Mouse (Mus musculus) liver, embryonic 14.5 days (tissue): ENCODE measurements around the gene Rbfox1. TPM values are rescaled to one million over a fixed set of nuclear protein-coding genes. Genes with fewer than 3 reads are reported as not detected.

ENCODE experiments used
- ATAC-seq: fragments of 200-750 bp; cut with Nextera tagmentation; 2 replicates; pipeline ENCODE4 v1.8.0; 2017; ENCODE audit warnings: moderate number of reproducible peaks, mild to moderate bottlenecking, moderate library complexity; ENCODE audit not compliant: insufficient read depth
- DNase-seq, 3 experiments: peaks; one replicate each; pipeline ENCODE4 v3.0.0-alpha.2; 2012 to 2013; ENCODE audit warnings: low read depth in 3 of 3, low spot score in 3 of 3
- H3K27ac ChIP-seq: fragments of 300-500 bp; sonication (generic); 2 replicates; pipeline ENCODE4 v1.5.1; 2014; ENCODE audit warnings: moderate library complexity, mild to moderate bottlenecking, control low read depth, inconsistent platforms
- H3K27me3 ChIP-seq: fragments of 300-500 bp; sonication (generic); 2 replicates; pipeline ENCODE4 v1.6.1; 2014; ENCODE audit warnings: mild to moderate bottlenecking, low read length, moderate library complexity; ENCODE audit not compliant: control insufficient read depth, insufficient read depth
- H3K36me3 ChIP-seq: fragments of 300-500 bp; sonication (generic); replicated peaks from 2 replicates; pipeline ENCODE4 v1.6.1; 2014; ENCODE audit warnings: low read depth; ENCODE audit not compliant: control insufficient read depth, insufficient read depth
- H3K4me1 ChIP-seq, 2 experiments: fragments of 200-500 bp in 1 of 2; fragments of 300-500 bp in 1 of 2; sonication (generic) in 1 of 2; replicated peaks; 2 replicates each; pipeline ENCODE4 v1.6.1; 2012 to 2014; ENCODE audit warnings: antibody characterized with exemption in 1 of 2, inconsistent platforms in 1 of 2, low read length in 1 of 2; ENCODE audit not compliant: control insufficient read depth in 2 of 2, insufficient read depth in 2 of 2
- H3K4me2 ChIP-seq: fragments of 300-500 bp; sonication (generic); 2 replicates; pipeline ENCODE4 v1.6.1; 2014; ENCODE audit warnings: low read depth, mild to moderate bottlenecking, control low read depth, moderate library complexity
- H3K4me3 ChIP-seq, 2 experiments: fragments of 200-500 bp in 1 of 2; fragments of 300-500 bp in 1 of 2; sonication (generic) in 1 of 2; 2 replicates each; pipeline ENCODE4 v1.5.1; 2012 to 2014; ENCODE audit warnings: low read depth in 2 of 2, low read length in 2 of 2, mild to moderate bottlenecking in 2 of 2, control low read depth in 1 of 2, inconsistent platforms in 1 of 2, moderate library complexity in 1 of 2; ENCODE audit not compliant: insufficient read depth in 1 of 2
- H3K9ac ChIP-seq: fragments of 300-500 bp; sonication (generic); replicated peaks from 2 replicates; pipeline ENCODE4 v1.6.1; 2014; ENCODE audit warnings: mild to moderate bottlenecking, control low read depth, moderate library complexity
- H3K9me3 ChIP-seq: fragments of 300-500 bp; sonication (generic); 2 replicates; pipeline ENCODE4 v1.6.1; 2016; ENCODE audit warnings: low read length, mixed read lengths; ENCODE audit not compliant: control insufficient read depth
- CTCF ChIP-seq: IDR thresholded peaks from 2 replicates; pipeline ENCODE4 v1.5.1; 2016; ENCODE audit warnings: antibody characterized with exemption, low read depth, control low read depth
- EP300 ChIP-seq: IDR thresholded peaks from 2 replicates; pipeline ENCODE4 v1.6.1; 2016; ENCODE audit warnings: antibody characterized with exemption, low read depth
- WGBS: fragments of 180-500 bp; shearing (Covaris S2); extraction: QIAGEN DNeasy Blood & Tissue Kit; methylation state at CpG from one replicate; pipeline ENCODE4 v1.1.7; 2014; ENCODE audit not compliant: insufficient replicate concordance; 5-methylcytosine and 5-hydroxymethylcytosine counted together
- polyA plus RNA-seq, 2 experiments: library from polyadenylated mRNA; depleted of rRNA in 1 of 2; stranded (reverse) in 1 of 2; unstranded in 1 of 2; fragments of >200 nt; fragmentation: Nextera tagmentation in 1 of 2; extraction: Ambion mirVana in 1 of 2; gene quantifications; 2 replicates each; pipeline versions ENCODE4 v1.2.1 to v1.2.3; 2012 to 2014

Rbfox1 gene
- polyA plus RNA-seq, 2 experiments: 0.02 TPM; not detected in 1

GRCm38 (mm10) chr16:6436445-6436844 is 551.3 kb downstream of the Rbfox1 start:
- whole genome bisulfite sequencing: 36% methylated on average over 2 of the region's 2 CpGs
- Histone ChIP-seq H3K27me3 (no peaks in the 10 kb centered on the region), H3K4me2 (no peak overlapping the region), H3K4me1 (no peaks in the 10 kb centered on the region), H3K27ac (no peak overlapping the region), H3K36me3 (no peaks in the 10 kb centered on the region), H3K9ac (no peak overlapping the region), H3K9me3 (no peaks in the 10 kb centered on the region), H3K4me3 (no peak overlapping the region)
- no peak for ATAC-seq
- no peak for DNase-seq
- TF ChIP-seq EP300 (no peak), CTCF (no peak)

GRCm38 (mm10) chr16:6448250-6448649 is 563.1 kb downstream of the Rbfox1 start:
- WGBS: 21% methylated on average over 5 of the region's 5 CpGs
- no peaks in the 10 kb centered on the region for H3K27me3 ChIP-seq
- H3K36me3 ChIP-seq: no peaks in the 10 kb centered on the region
- DNase-seq (no peak), ATAC-seq (no peak)
- H3K4me2 ChIP-seq: no peak overlapping the region
- no peak for TF ChIP-seq EP300
- no peak for TF ChIP-seq CTCF
- H3K4me3 ChIP-seq: no peak overlapping the region
- no peak overlapping the region for H3K9ac ChIP-seq
- no peak overlapping the region for H3K27ac ChIP-seq
- no peaks in the 10 kb centered on the region for H3K9me3 ChIP-seq
- H3K4me1 ChIP-seq: no peaks in the 10 kb centered on the region

GRCm38 (mm10) chr16:6455349-6455748 is 570.2 kb downstream of the Rbfox1 start:
- no peak for ATAC-seq
- WGBS: 39% methylated on average over 3 of the region's 3 CpGs
- no peaks in the 10 kb centered on the region for H3K36me3 ChIP-seq

GRCm38 (mm10) chr16:6479094-6479590 is 594.0 kb downstream of the Rbfox1 start:
- Histone ChIP-seq H3K4me1 (no peaks in the 10 kb centered on the region), H3K9me3 (no peaks in the 10 kb centered on the region), H3K27me3 (no peaks in the 10 kb centered on the region), H3K4me3 (no peak overlapping the region), H3K9ac (no peak overlapping the region), H3K27ac (no peak overlapping the region), H3K36me3 (no peaks in the 10 kb centered on the region), H3K4me2 (no peak overlapping the region)
- DNase-seq (no peak), ATAC-seq (no peak)
- WGBS: 29% methylated on average over 1 of the region's 1 CpGs
- TF ChIP-seq CTCF (no peak), EP300 (no peak)

More at GRCm38 (mm10) chr16:6455349-6455748, 570.2 kb downstream of the Rbfox1 start:
- Histone ChIP-seq H3K4me2 (no peak overlapping the region), H3K9ac (no peak overlapping the region), H3K9me3 (no peaks in the 10 kb centered on the region), H3K27me3 (no peaks in the 10 kb centered on the region), H3K4me1 (no peaks in the 10 kb centered on the region), H3K27ac (no peak overlapping the region), H3K4me3 (no peak overlapping the region)
- DNase-seq: no peak
- TF ChIP-seq CTCF (peak; percentile 42), EP300 (no peak)

- no peaks in the 10 kb centered on the region for H3K36me3 ChIP-seq
- no peak for DNase-seq
- no peak overlapping the region for H3K4me2 ChIP-seq
- no peak overlapping the region for H3K4me3 ChIP-seq
- 14% methylated on average over 3 of the region's 3 CpGs for whole genome bisulfite sequencing
- no peak overlapping the region for H3K27ac ChIP-seq
- no peaks in the 10 kb centered on the region for H3K9me3 ChIP-seq
- TF ChIP-seq EP300 (no peak), CTCF (no peak)
- H3K4me1 ChIP-seq: no peaks in the 10 kb centered on the region
- ATAC-seq: no peak
- no peak overlapping the region for H3K9ac ChIP-seq
- no peaks in the 10 kb centered on the region for H3K27me3 ChIP-seq
These were observed 594.7 kb downstream of the Rbfox1 start for GRCm38 (mm10) chr16:6479616-6480410.
